Mouse (Mus musculus): ENCODE data around the gene Gm3248.
A peak's percentile ranks its signal among the peaks of the same experiment; 100 is the strongest.
"Not testable (repeated sequence)": the region's sequence is repeated elsewhere in the genome, so short reads cannot be mapped to it uniquely, and the experiment has no call there.

The Gm3248 gene

GRCm38 (mm10) chr14:5961635-5962034 is at the start of gene Gm3248:
Gene Gm3248 (minus strand): TSS chr14:5961745.
- DNase-seq: not testable (repeated sequence)

GRCm38 (mm10) chr14:5987136-5987535 is 25.6 kb upstream of the Gm3248 start:
- DNase-seq: peak; percentile 1

GRCm38 (mm10) chr14:5979037-5979436 is 17.5 kb upstream of the Gm3248 start, which contains the start of gene Gm3453:
Gene Gm3453 (minus strand): TSS chr14:5979137.
- not testable (repeated sequence) for DNase-seq

GRCm38 (mm10) chr14:5962441-5962840 is 896 bp upstream of the Gm3248 start:
- not testable (repeated sequence) for DNase-seq

GRCm38 (mm10) chr14:5961102-5961501 is 443 bp downstream of the Gm3248 start:
- DNase-seq: not testable (repeated sequence)

GRCm38 (mm10) chr14:5960479-5960878 is 1.1 kb downstream of the Gm3248 start:
- DNase-seq: not testable (repeated sequence)

GRCm38 (mm10) chr14:5923276-5923675 is 38.3 kb downstream of the Gm3248 start:
- not testable (repeated sequence) for DNase-seq

- not testable (repeated sequence) for DNase-seq
These were observed 43.1 kb downstream of the Gm3248 start for GRCm38 (mm10) chr14:5918330-5918942.

- DNase-seq: not testable (repeated sequence)
These were observed 47.8 kb downstream of the Gm3248 start for GRCm38 (mm10) chr14:5913701-5914100.
